Mouse (Mus musculus): ENCODE results near the gene Cdk1. TPM values are rescaled to one million over a fixed set of nuclear protein-coding genes. Genes with fewer than 3 reads are reported as not detected.

The Cdk1 gene
- total RNA-seq, 4 experiments from 2014 or later, result 1.9 to 7.7 (median 2.8) TPM

GRCm38 (mm10) chr10:69342328-69342727 is 10.4 kb downstream of the Cdk1 start:
- no peak for DNase-seq

- DNase-seq, result no peak
These were observed 11.0 kb downstream of the Cdk1 start for GRCm38 (mm10) chr10:69341570-69342227.

- DNase-seq, result no peak
These were observed 12.7 kb downstream of the Cdk1 start for GRCm38 (mm10) chr10:69340001-69340400.

- DNase-seq, result no peak
These were observed 16.5 kb downstream of the Cdk1 start for GRCm38 (mm10) chr10:69336219-69336618.

GRCm38 (mm10) chr10:69335611-69336010 is 17.1 kb downstream of the Cdk1 start:
- no peak for DNase-seq

- no peak for DNase-seq
These were observed 17.6 kb downstream of the Cdk1 start for GRCm38 (mm10) chr10:69335195-69335536.

- DNase-seq, result no peak
These were observed 18.2 kb downstream of the Cdk1 start for GRCm38 (mm10) chr10:69334271-69335194.

GRCm38 (mm10) chr10:69333212-69333611 is 19.5 kb downstream of the Cdk1 start:
- no peak for DNase-seq

GRCm38 (mm10) chr10:69331231-69331630 is 21.5 kb downstream of the Cdk1 start:
- DNase-seq, result no peak

- no peak for DNase-seq
These were observed 24.1 kb downstream of the Cdk1 start for GRCm38 (mm10) chr10:69328656-69329046.

- DNase-seq, result no peak
These were observed 24.6 kb downstream of the Cdk1 start for GRCm38 (mm10) chr10:69328029-69328655.

- DNase-seq, result no peak
These were observed 25.4 kb downstream of the Cdk1 start for GRCm38 (mm10) chr10:69327362-69327761.

- DNase-seq, result no peak
These were observed 26.3 kb downstream of the Cdk1 start for GRCm38 (mm10) chr10:69326433-69326832.

GRCm38 (mm10) chr10:69324816-69325215 is 27.9 kb downstream of the Cdk1 start:
- DNase-seq, result no peak

GRCm38 (mm10) chr10:69323986-69324385 is 28.8 kb downstream of the Cdk1 start:
- DNase-seq, result no peak

- no peak for DNase-seq
These were observed 31.2 kb downstream of the Cdk1 start for GRCm38 (mm10) chr10:69321519-69322035.

- DNase-seq, result peak; percentile 60
These were observed 31.8 kb downstream of the Cdk1 start for GRCm38 (mm10) chr10:69320667-69321518.

GRCm38 (mm10) chr10:69318514-69318913 is 34.2 kb downstream of the Cdk1 start:
- DNase-seq, result no peak

GRCm38 (mm10) chr10:69313944-69314343 is 38.8 kb downstream of the Cdk1 start:
- no peak for DNase-seq

GRCm38 (mm10) chr10:69311867-69312266 is 40.9 kb downstream of the Cdk1 start:
- no peak for DNase-seq

GRCm38 (mm10) chr10:69309109-69309508 is 43.6 kb downstream of the Cdk1 start:
- no peak for DNase-seq

GRCm38 (mm10) chr10:69307067-69307466 is 45.7 kb downstream of the Cdk1 start:
- peak; percentile 31 for DNase-seq
